Mouse (Mus musculus): ENCODE measurements around the gene Dync1i1.
A peak's percentile ranks its signal among the peaks of the same experiment; 100 is the strongest.

Dync1i1 gene

GRCm38 (mm10) chr6:5775461-5775860 is 50.0 kb downstream of the Dync1i1 start:
- peak; percentile 35 to 37 for DNase-seq

DNA sequence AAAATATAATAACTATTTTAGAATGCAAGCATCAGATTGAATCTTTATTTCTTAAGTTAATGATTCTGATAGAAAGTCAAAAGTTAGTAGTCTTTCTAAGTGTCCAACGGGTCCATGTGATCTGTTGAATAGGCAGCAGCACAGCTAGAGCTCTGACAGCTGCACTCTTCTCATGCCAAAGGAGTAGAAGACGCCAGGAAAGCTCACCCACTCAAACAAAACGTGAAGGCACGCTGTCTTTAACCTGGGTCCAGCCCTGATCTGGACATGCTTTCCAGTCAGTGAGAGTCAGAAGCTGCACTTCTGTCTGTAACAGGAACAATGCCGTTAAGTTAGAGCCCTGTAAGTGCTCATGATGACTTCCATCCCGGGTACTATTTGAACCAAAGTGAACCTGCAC is 56.3 kb downstream of the Dync1i1 start:
- no peak for DNase-seq

DNA sequence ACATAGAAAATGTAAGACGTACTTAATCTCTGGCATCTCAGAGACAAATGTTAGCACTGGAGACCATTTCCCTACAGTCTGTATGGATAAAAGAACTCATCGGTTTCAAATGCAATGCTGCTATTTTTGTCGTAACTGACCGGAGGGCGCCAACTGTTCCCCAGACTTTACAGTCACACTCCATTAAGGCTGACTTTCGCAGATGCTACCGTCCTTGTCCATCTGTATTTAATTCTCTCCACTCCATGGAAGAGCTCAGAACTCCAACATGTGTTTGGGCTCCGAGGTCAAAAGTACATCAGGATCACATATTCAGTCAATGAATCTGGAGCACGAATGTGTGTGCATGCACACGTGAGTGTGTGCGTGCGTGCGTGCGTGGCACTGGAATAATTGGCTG is 58.4 kb downstream of the Dync1i1 start:
- DNase-seq, result no peak

GRCm38 (mm10) chr6:5790607-5791006 is 65.2 kb downstream of the Dync1i1 start:
- no peak for DNase-seq

DNA sequence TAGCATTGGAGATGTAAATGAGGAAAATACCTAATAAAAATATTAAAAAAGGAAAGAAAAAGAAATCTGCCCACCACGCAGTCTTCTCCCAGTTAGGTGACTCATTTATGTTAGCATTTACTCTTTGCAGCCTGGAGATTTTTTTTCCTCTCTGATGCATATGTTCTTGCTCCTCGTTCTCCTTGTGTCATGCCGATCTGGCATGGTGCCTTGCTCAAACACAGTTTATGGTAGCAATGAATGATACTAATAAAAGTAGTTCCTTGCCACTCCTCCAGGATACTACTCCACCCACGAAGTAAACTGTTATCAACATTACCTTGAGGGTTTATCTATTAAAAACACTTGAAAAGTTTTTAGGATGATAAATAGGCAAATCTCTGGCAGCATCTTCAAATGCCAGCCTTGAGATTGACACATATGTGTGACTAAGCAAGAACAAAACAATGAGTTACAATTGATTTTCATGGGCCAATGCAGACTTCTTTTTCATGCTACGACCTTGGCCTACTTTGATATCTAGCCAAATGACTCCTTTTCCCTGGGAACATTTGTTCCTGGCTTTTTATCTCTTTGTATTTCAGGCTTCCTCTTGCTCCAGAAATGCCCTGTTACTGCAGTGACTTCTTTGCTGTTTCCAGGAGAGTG is 68.8 kb downstream of the Dync1i1 start:
- DNase-seq, result no peak

GRCm38 (mm10) chr6:5795314-5795713 is 69.9 kb downstream of the Dync1i1 start:
- no peak for DNase-seq

DNA sequence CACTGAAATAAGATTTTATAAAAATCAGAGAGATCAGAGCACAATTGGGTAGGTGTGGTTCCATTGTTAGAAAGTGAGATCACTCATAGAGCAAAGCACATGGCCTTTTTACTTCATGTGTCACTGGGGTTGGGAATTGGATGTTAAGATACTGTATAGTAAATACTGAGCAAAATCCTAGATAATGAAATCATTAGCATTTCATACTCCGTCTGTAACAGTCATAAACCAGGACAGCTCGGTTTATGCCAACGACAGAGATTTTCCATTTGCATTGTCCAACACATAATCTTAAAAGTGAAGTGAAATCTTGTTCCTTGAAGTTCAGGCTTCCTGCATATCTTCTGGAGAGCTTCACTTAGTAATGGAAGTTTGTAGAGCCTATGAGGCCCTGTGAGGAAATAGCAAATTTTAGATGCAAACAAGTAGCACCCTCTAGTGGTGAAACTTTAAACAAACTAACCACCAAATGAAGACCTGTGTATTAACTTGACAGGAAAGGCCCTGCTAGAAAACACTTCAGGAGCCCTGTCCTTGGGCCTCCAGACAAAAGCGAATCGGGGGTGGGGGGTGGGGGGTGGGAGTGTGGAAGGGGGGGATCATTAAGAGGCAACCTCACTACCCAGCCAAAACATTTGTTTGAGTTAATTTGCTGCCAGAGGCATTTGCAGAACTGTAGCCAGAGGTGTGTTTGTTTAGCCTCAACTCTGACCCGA is 76.8 kb downstream of the Dync1i1 start:
- peak in 1 of 2 experiments; percentile 14 for DNase-seq

- DNase-seq, result peak; percentile 29 to 35
Observed at GRCm38 (mm10) chr6:5802840-5803491, 77.5 kb downstream of the Dync1i1 start.

DNA sequence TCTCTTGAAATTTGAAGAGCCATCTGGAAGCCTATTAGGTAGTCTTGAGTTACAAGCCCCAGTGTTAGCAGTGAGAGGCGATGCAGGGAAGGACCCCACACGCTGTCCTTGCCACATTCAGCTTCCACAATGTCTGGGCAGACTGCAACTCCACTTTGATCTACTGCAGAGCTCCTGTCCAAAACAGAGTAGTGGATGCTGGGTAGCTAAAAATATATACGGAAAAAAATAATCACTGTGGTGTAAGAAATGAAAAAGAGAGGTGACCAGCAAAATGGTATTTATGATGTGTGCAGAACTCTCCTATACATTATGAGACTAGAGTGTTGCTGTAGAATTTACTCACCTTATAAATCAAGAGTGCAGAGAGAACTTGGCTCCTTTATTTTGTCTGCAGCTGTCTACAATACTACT is 82.6 kb downstream of the Dync1i1 start:
- DNase-seq, result no peak

- no peak for DNase-seq
Observed at GRCm38 (mm10) chr6:5812076-5812475, 86.6 kb downstream of the Dync1i1 start.

GRCm38 (mm10) chr6:5819674-5820073 is 94.2 kb downstream of the Dync1i1 start:
- no peak for DNase-seq

DNA sequence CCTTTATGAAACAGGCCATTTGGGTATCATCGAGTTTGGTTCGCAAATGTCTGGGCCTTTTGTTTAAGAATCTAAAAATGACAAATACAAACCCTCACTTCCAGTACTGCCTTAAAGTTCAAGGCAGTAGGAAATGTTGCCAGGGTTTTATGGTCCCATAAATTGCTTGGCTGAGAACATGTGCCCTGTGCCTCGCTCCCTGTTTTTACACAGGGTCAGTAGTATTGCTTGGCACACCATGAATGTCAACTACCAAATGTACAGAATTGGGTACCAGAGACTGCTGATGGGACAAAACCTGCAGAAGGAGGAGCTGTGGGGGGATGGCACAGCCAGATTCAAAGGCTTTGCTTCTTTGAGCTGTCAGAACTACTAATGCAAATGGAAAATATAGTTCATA is 100.0 kb downstream of the Dync1i1 start:
- DNase-seq, result no peak

DNA sequence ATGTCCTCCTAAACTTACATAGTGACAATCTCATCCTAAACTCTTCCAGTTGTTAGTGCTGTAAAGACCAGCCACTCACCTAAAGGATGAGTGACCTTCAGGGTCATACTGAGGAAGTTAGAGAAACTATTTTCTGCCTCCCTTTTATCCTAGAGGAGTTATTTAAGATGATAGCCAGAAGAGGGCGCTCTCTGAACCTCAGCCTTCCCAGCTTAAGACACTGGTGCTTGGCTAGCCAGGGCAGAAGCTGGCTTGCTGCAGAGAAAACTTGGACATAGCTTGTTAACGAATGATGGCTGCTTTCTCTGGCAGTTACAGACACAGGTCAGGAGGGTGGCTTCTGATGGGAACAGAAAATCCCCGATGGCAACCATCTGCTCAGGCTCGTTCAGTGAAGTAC is 101.6 kb downstream of the Dync1i1 start:
- DNase-seq, result no peak

GRCm38 (mm10) chr6:5828409-5828974 is 103.1 kb downstream of the Dync1i1 start:
- DNase-seq, result no peak

DNA sequence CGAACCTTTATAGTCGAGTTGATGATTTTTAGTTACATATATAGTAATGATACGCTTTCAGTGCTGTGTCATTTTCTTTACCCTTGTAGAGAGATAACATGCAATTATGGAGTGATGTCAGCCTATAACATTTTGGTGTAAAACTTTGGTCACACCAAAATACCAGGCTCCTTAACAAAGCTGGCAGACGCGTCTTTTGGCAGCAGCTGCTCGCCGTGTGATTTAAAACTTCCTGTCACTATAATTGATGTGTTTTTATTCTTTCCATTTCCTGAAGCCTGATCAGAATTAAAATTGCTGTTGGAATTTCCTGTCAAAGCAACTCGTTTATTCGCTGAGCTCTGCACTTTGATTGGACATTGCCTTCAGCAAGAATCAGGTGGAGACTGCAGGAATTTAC is 103.7 kb downstream of the Dync1i1 start:
- DNase-seq, result no peak

- DNase-seq, result no peak
Observed at GRCm38 (mm10) chr6:5830717-5831116, 105.3 kb downstream of the Dync1i1 start.

DNA sequence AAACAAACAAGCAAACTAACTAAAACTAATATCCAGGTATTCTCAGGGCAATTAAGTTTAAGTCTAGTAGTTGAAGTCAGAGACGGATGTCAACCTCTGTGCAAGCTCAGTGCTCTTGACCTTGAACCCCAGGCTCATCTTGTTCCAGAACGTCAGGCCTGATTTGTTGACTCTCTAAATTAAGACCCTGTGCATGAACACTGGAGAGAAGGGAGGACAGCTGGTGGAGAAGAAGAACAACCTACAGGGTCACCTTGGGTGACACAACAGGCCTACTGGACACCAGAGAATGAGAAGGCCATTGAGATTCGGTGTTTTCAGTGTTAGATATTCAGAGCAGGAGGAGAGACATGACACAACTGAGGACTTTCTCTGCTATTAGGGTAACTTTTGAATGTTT is 105.8 kb downstream of the Dync1i1 start:
- no peak for DNase-seq

DNA sequence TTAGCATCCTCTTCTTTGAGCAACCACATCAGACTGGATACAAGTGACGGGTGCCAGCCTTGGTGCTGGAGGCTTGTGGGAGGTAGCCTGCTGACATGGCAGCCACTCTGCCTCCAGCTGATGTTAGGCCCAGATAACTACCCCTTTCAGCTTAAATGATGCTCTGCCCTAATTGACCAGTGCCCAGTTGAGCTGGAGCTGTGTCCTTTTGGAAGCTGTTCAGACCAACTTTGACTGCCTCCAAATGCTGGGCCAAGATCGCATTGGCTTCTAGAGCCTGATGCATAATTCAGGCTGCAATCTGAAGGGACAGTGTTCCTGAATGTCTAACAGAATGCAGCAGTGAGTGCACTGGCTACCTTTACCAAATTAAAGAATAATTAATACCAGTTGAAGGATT is 107.4 kb downstream of the Dync1i1 start:
- DNase-seq, result no peak

DNA sequence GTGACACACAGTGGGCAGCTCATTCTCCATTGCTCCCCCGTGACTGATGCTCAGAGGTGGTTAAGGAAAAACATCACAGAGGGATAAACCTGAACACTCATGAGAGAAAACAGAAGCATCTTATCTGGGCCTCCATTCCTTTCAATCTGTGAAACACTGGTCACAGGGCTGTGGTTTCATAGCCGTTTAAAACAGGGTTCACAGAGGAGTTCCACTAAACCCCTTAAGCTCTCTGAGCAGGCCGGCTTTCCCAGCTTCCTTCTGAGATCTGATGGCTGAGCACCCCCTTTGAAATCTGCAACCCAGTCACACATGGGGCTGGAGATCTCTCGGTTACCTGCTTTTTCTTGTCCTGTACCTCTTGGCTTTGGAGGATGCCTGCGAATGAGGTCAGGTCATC is 117.0 kb downstream of the Dync1i1 start:
- DNase-seq, result no peak

- DNase-seq, result no peak
Observed at GRCm38 (mm10) chr6:5846154-5846553, 120.7 kb downstream of the Dync1i1 start.

- DNase-seq, result peak in 1 of 2 experiments; percentile 11
Observed at GRCm38 (mm10) chr6:5854048-5854836, 128.8 kb downstream of the Dync1i1 start.

- peak in 1 of 2 experiments; percentile 10 for DNase-seq
Observed at GRCm38 (mm10) chr6:5855526-5855925, 130.1 kb downstream of the Dync1i1 start.

DNA sequence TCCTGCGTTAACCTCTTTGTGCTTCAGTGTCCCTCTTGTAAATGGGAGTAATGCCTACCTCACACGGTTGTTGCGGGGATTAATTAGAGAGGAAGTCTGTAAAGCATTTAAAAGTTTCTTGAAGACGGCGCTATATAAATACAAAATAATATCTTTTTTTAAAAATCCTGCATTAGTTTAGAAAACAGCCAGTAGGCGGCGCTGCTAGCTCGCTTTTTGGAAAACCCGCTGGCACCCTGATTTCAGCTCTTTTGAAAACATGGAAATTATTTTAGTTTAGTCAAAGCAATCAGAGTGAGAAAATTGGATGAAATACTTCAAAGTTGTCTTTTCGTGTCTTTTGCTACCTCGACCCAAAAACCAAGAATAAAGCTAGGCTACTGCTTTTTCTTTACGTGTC is 132.9 kb downstream of the Dync1i1 start:
- peak; percentile 41 to 58 for DNase-seq
